ENCODE assay signal across 23 mouse cellular contexts in the genomic region with DNA sequence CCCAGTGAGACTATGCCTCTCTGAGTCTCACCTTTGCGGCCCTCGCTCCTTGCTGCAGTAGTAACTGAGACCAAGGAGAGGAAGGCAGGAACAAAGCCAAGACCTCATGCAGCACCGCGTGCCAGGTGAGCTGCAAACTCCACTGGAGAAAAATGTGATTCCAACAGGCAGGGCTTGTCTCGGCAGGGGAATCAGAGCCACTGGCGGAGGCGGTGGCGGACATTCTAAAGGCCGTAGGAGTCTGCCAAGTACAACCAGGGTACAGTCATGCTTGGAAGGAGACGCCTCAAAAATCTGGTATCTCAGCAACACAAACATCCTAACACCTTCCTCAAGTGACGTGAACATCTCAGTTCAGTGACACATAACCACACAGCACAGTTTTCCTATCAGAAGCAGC. TPM values are rescaled to one million over a fixed set of nuclear protein-coding genes. Genes with fewer than 3 reads are reported as not detected.
DNase-seq lines count a peak whose midpoint lies in the region; ATAC-seq and TF ChIP-seq lines count a peak whose summit lies in the region.
"Had no signal": no experiment of that assay in that cellular context is flagged by ENCODE, and none has a peak within 500 bp of the region (broad histone marks: within the 10 kb centered on the region; RNA-seq: fewer than 3 reads in every experiment).

No protein-coding gene starts in this region.

- H3K4me1 ChIP-seq in stomach, postnatal 0 days (replicated peaks; ENCODE audit: control insufficient read depth, insufficient read depth): peaks cover 2% of the 10 kb centered on the region; the same call in 1 of the 2 replicates

- no peak overlapping the region for H3K9ac ChIP-seq in stomach, postnatal 0 days (ENCODE audit: low read length)
- H3K9ac ChIP-seq: forebrain, embryonic 12.5 days; heart, embryonic 12.5 days; hindbrain, embryonic 13.5 days; intestine, embryonic 15.5 days; limb, embryonic 13.5 days; liver, embryonic 15.5 days; neural tube, embryonic 12.5 days had no signal

- peak overlapping the region; percentile 49; the same call in 1 of the 2 replicates for H3K27ac ChIP-seq in stomach, postnatal 0 days (replicated peaks)
- H3K27ac ChIP-seq: forebrain, embryonic 12.5 days; gastrocnemius, adult 2 months; hindbrain, embryonic 13.5 days; intestine, embryonic 15.5 days; limb, embryonic 13.5 days; liver, embryonic 15.5 days; neural tube, embryonic 12.5 days had no signal

- intact Hi-C loops in heart, postnatal 36 days (cut with DNase I): no loop called here

- no peak for TF ChIP-seq EP300 in stomach, postnatal 0 days (optimal IDR thresholded peaks at IDR 0.05)

- H3K9me3 ChIP-seq in stomach, postnatal 0 days (ENCODE audit: control insufficient read depth, low read length): no peaks in the 10 kb centered on the region
- H3K9me3 ChIP-seq: forebrain, embryonic 12.5 days; G1E; hindbrain, embryonic 13.5 days; intestine, embryonic 15.5 days; liver, embryonic 15.5 days; neural tube, embryonic 12.5 days had no signal

- peak; percentile 81 for DNase-seq in heart, adult 11 months
- no peak for DNase-seq in heart, postnatal 36 days
- DNase-seq in right cerebral cortex, adult 18-20 months: peak; percentile 61
- no peak for DNase-seq in right cerebral cortex, postnatal 10 days (ENCODE audit: low spot score in 2 of 2)
- peak; percentile 38 to 41 for DNase-seq in cerebellum, postnatal 25 days
- DNase-seq in stomach, postnatal 0 days (ENCODE audit: low spot score): no peak
- DNase-seq in spleen, postnatal 36 days (ENCODE audit: low spot score in 2 of 2): no peak
- DNase-seq: adrenal gland, postnatal 36 days; gastrocnemius, adult 2 months; heart, postnatal 14 days; spleen, adult 18-20 months; thymus, adult 2 months had no signal

- no peak for TF ChIP-seq CTCF in stomach, postnatal 0 days (IDR thresholded peaks at IDR 0.05; ENCODE audit: low read depth)

- H3K4me3 ChIP-seq in stomach, postnatal 0 days (ENCODE audit: low read depth, low read length): no peak overlapping the region
- H3K4me3 ChIP-seq: forebrain, embryonic 12.5 days; gastrocnemius, adult 2 months; heart, embryonic 12.5 days; hindbrain, embryonic 13.5 days; intestine, embryonic 15.5 days; limb, embryonic 13.5 days; liver, embryonic 15.5 days; neural tube, embryonic 12.5 days had no signal

- 71% methylated on average over 11 of the region's 11 CpGs for WGBS in stomach, postnatal 0 days

- no peak overlapping the region for H3K4me2 ChIP-seq in stomach, postnatal 0 days (replicated peaks; ENCODE audit: low read depth)
- H3K4me2 ChIP-seq: forebrain, embryonic 12.5 days; heart, embryonic 12.5 days; hindbrain, embryonic 13.5 days; intestine, embryonic 15.5 days; limb, embryonic 13.5 days; liver, embryonic 15.5 days; midbrain, embryonic 11.5 days; neural tube, embryonic 12.5 days had no signal

- H3K27me3 ChIP-seq in stomach, postnatal 0 days (ENCODE audit: control insufficient read depth, insufficient read depth, low read length): no peaks in the 10 kb centered on the region
- H3K27me3 ChIP-seq: heart, embryonic 12.5 days; intestine, embryonic 15.5 days; limb, embryonic 13.5 days; liver, embryonic 15.5 days; neural tube, embryonic 12.5 days had no signal

- H3K36me3 ChIP-seq in stomach, postnatal 0 days (ENCODE audit: control insufficient read depth, insufficient read depth, low read length): no peaks in the 10 kb centered on the region
- H3K36me3 ChIP-seq: forebrain, embryonic 12.5 days; G1E; heart, embryonic 12.5 days; hindbrain, embryonic 13.5 days; intestine, embryonic 15.5 days; limb, embryonic 13.5 days; liver, embryonic 15.5 days; neural tube, embryonic 12.5 days had no signal

- no peak for ATAC-seq in stomach, postnatal 0 days (ENCODE audit: low FRiP score, low TSS enrichment)
- no peak for ATAC-seq in erythroid progenitor cell, adult 5-6 weeks (replicated peaks; ENCODE audit: low FRiP score, poor library complexity, severe bottlenecking)
- ATAC-seq: CD4-positive, CD25-positive, alpha-beta regulatory T cell, adult 4 months; intestine, embryonic 15.5 days had no signal

RNA-seq across cellular contexts. Expression of a gene that starts 35.7 kb away (rescaled TPM):
- total RNA-seq in heart, postnatal 36 days (2021): 10 to 100 TPM; 20.6 to 23.1 TPM
- 38.5 and 42.1 TPM in 2 replicates for polyA plus RNA-seq in stomach, postnatal 0 days (2015; fragmentation: Nextera tagmentation; extraction: Ambion mirVana)
- total RNA-seq in erythroid progenitor cell, adult 5-6 weeks (2015; ENCODE audit: low replicate concordance): 2.5 and 6.7 TPM in 2 replicates
- 3.3 and 4.7 TPM in 2 replicates for total RNA-seq in erythroid progenitor cell, adult 5-6 weeks (2017; ENCODE audit: low replicate concordance)

Comparison
In these comparisons a context has a peak if more than half of its experiments do, and no peak if none do; other contexts are left out.
1. DNase-seq: peak in heart, adult 11 months (single experiment), right cerebral cortex, adult 18-20 months (single experiment) and cerebellum, postnatal 25 days (2 of 2); none in heart, postnatal 36 days (0 of 2), right cerebral cortex, postnatal 10 days (0 of 2), stomach, postnatal 0 days (single experiment) and spleen, postnatal 36 days (0 of 2).